Mouse (Mus musculus) brain, embryonic 14.5 days (tissue): ENCODE data around the gene B3gnt6. TPM values are rescaled to one million over a fixed set of nuclear protein-coding genes. Genes with fewer than 3 reads are reported as not detected.

Source experiments
- DNase-seq: peaks from one replicate; pipeline ENCODE4 v3.0.0-alpha.2; 2011; ENCODE audit warnings: low read depth
- CTCF ChIP-seq: fragments of 200-500 bp; IDR thresholded peaks from 2 replicates; pipeline ENCODE4 v1.5.1; 2012; ENCODE audit warnings: inconsistent platforms, mild to moderate bottlenecking, moderate library complexity, borderline replicate concordance; ENCODE audit not compliant: insufficient read depth, insufficient read length; ENCODE audit errors: extremely low read depth
- POLR2A ChIP-seq: fragments of 200-500 bp; IDR thresholded peaks from 2 replicates; pipeline ENCODE4 v1.6.1; 2012; ENCODE audit warnings: mild to moderate bottlenecking, inconsistent platforms, borderline replicate concordance; ENCODE audit not compliant: poor library complexity, insufficient read depth, insufficient read length, severe bottlenecking; ENCODE audit errors: extremely low read depth
- polyA plus RNA-seq: library from polyadenylated mRNA; depleted of rRNA; stranded (reverse); fragments of >200 nt; gene quantifications from 2 replicates; pipeline ENCODE4 v1.2.3, GENCODE M21; 2012

B3gnt6 gene
- polyA plus RNA-seq, 1 experiment: 0.27 TPM

DNA sequence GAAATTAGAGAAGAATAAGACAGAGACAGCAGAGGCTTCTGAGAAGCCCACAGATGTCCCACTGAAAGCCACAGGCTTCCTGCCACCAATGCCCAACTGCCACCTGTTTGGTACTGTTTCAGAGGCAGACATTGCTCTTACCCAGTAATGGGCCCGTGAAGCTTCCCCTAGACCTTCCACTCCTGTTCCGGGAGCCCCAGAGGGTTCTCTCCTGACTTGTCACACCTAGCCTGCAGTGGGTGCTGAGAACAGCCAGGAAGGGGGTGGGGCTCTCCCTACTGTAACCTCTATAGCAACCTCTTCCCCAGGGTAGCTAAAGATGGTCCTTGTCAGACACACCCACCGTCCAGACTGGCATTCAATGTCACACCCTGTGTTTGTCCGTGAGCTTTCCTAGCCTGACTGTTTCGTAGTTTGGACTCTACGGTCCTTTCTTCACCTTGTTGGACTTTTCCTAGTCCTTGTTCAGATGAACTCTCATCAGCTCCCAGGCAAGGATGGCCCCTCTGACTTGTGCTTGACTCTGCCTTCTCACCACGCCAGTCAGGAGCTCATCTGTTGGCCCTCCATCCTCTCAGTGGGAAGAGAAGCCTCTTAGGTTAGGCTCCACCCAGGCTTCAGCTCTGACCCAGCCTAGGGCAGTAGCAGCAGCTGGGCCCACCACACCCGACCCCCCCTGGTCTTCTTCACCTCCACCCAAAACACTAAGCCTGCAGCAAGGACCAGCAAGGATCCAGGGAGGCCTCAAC is 22.8 kb downstream of the B3gnt6 start:
- DNase-seq: no peak
- TF ChIP-seq CTCF: no peak

DNA sequence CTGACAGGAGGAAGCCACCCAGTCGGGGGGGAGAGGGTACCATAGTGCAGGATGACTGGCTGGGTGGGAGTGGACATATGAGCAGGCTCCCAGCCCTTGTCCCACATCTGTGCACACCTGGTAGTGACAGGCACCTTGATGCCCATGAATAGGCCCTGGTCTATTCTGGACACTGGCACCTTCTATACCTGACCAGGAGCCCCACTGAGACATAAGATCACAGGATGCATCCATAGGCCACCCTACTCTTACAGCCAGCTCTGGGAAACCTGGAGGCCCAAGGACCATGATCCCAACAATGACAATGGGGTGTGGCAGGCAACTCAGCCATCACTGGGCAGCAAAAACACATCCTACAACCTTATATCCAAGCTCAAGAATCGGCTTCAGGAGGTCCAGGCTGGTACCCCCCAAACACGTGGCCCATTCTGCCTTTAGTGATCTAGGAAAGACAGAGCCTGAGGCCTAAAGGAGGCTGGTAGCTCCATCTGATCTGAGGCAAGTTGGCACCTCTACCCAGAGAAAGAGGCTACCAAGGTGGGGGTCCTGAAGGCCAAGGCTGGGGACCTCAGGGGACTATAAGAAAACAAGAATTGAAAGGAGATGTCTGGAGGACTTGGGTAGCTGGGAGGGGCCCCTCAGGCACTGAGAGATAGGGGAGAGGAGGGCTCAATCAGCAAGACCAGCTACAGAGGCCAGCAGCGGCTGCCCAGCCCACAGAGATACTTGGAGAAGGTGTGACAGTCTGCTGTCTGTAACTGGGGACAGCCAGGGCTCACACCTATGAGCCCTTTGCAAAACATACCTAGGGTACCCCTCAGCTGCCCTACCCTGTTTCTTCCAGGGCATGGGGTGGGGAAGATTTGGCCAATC is 24.2 kb downstream of the B3gnt6 start:
- no peak for DNase-seq
- TF ChIP-seq CTCF (no peak), POLR2A (no peak)

DNA sequence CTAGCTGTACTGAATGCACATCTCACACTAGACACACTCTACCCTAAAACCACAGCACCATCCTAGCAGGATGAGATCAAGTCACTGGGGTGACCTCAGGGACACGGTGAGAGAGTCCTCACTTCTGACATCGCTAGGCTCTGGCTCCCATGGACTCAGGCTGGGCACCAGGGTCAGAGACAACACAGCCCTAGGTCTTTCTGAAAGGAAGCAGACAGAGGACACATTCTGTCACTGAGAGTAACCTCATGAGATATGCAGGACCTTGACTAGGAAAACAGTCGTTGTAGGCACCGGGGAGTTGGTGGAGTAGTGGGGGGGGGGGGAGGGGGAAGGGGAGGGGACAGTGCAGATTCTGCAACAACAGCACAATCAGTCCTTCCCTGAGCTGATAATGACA is 25.9 kb downstream of the B3gnt6 start:
- TF ChIP-seq POLR2A (no peak), CTCF (no peak)
- DNase-seq: no peak

DNA sequence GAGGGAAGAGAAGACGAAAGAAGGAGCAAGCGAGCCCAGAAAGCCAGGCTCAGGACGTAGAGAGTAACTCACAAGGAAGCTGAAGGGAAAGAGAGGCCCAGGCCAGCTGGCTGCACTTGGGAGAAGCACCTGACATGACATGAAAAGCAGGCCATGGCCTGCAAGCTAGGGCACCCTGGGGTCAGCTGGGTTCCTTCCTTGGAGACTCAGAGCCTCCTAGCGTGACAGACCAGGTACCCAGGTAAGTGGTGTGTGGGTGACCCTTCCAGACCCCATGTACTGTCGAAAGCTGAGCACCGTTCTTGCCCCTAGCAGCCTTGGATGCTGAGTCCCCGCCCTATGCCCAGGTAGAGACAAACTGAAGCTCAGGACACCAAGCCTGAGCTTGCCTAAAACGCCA is 26.6 kb downstream of the B3gnt6 start:
- TF ChIP-seq CTCF: no peak
- no peak for TF ChIP-seq POLR2A
- DNase-seq: no peak

GRCm38 (mm10) chr7:98171141-98172073 is 27.9 kb downstream of the B3gnt6 start:
- no peak for DNase-seq
- TF ChIP-seq CTCF (no peak), POLR2A (no peak)

- no peak for DNase-seq
- TF ChIP-seq CTCF: no peak
- TF ChIP-seq POLR2A: no peak
Measured at GRCm38 (mm10) chr7:98164999-98165528, 34.2 kb downstream of the B3gnt6 start.

DNA sequence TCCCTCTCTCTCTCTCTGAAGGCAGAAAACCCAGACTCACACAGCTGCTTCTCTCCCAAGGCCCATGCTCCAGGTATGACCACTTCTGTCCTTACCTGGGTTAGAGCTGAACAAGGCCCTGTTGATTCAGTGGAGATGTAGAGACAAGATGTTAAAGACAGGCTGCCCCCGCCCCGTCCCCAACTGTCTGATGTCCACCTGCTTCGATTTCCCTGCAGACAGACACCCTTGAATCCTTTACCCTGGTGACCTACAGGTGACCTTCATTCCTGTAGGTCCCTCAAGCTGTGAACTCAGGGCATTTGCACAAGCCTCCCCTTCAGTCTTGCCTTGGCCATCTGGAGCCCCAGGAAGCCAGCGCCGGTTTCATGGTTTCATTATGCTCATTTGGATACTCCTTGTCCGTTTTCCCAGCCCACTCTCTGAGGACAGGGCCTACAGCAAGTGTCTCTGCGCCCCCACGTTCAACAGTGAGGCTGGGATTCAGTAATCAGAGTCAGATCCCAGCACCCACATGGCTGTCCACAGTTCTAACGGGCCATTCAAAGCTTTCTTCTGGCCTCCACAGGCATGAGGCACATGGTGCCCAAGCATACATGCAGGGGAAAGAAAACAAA is 34.8 kb downstream of the B3gnt6 start:
- no peak for TF ChIP-seq POLR2A
- no peak for TF ChIP-seq CTCF
- DNase-seq: no peak

DNA sequence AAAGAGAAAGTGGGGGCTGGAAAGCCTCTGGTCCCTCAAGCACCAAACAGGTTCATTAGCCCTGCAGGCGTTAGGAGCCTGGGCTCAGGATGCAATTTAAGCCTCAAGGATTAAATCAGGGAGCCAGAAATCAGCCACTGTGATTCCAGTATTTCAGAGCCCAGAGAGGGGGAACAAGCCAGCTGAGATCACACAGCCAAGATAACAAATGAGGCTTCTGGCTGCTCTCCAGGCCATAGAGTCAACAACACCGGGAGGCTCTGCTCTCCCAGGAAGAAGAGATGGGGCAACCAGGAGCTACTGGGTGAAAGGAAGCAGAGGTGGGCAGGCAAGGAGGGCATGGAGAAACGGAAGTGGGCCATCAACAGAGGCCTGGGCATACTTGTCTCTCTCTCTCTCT is 35.6 kb downstream of the B3gnt6 start:
- no peak for DNase-seq

GRCm38 (mm10) chr7:98162239-98162638 is 37.0 kb downstream of the B3gnt6 start:
- TF ChIP-seq POLR2A (no peak), CTCF (no peak)
- DNase-seq: no peak

More for the DNA sequence above, 35.6 kb downstream of the B3gnt6 start:
- TF ChIP-seq POLR2A (no peak), CTCF (no peak)

DNA sequence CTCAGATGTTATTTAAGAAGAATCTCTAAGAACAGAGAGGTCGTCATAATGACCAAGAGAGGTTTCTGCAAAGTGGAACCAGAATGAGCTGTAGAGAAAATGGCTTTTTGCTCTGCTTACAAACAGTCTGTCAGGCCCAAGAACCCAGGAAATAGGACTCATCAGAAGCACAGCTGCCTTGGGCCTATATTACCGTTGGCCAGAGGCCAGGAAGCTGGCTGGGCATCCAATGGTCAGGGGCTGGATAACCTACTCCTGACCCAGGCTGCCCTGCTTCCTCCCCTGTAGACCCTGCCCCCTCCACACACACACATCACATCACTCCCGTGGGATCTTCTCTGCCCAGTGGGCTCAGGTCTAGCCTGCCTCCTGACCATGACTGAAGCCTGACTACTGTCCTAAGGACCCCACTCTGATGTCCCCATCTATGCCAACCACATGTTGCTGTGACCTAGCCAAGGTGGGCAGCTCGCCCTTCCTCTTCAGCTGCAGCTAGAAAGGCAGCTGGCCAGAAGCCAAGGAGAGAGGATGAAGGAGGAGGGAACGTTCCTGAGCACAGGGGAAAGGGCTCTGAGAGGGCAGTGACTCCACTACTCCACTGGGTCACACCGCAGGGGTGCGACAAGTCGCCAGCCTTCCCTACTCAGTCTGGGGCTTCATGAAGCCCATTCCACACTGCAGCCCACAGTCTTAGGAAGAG is 39.1 kb downstream of the B3gnt6 start:
- DNase-seq: no peak
- no peak for TF ChIP-seq CTCF
- TF ChIP-seq POLR2A: no peak
